Mouse (Mus musculus): ENCODE data around the gene Grin2c. TPM values are rescaled to one million over a fixed set of nuclear protein-coding genes. Genes with fewer than 3 reads are reported as not detected.

Grin2c gene
- polyA plus RNA-seq (2015; fragmentation: Nextera tagmentation; extraction: Ambion mirVana), result 0.57 and 0.72 TPM in 2 replicates

GRCm38 (mm10) chr11:115267061-115267883 lies at the start of gene Grin2c:
Gene Grin2c (minus strand): TSS chr11:115267243.

GRCm38 (mm10) chr11:115306863-115307262 lies 39.8 kb upstream of the Grin2c start, which contains the start of gene Otop2:
Gene Otop2 (plus strand): TSS chr11:115307163.

GRCm38 (mm10) chr11:115297214-115297826 lies 30.3 kb upstream of the Grin2c start, which contains the start of gene Fads6:
Gene Fads6 (minus strand): TSS chr11:115297663.

DNA sequence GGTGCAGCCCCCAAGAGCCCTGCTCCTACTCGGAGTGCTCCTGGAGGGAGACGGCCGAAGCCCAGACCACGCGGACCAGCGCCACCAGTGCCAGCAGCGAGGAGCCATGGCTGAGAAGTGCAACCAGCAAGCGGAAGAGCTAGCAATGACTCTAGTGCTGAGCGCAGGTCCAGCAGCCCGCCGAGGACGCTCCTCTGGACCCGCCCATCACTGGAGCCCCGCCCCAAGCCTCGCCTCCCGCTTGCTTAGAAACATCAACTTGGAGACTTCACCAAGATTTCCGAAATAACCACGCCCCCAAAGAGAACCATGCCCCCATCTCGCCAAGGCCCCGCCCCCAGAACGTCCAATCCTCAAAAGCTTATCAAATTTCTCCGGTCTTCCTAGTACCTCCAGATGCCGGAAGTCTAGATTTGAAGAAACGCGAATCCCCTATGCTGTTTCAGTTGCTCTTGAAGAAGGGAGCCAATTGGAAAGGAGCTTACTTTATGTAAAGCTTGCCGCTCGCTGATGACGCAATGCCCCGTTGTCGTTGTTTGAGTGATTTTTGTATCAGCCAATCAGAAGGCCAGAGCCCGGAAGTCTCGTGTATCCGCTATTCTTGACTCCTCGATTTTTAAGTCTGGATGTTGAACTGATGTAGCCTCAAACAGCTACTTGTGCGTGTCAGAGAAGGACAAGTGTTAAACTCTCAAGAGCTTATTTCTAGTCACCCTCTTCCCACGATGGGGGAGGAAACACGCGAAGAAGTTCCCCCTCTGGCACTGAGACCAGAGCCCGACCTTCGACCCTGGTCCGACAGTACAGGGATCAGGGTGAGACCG lies 9.9 kb upstream of the Grin2c start, which contains the start of gene Fdxr:
Fdxr (minus strand) TSS at position 271 of the 824 bp plus-strand sequence.

Small RNA genes lying within 50 kb of the gene (microRNA-seq; reads per million reads assigned to microRNA genes)
- gene Gm25837, result not detected

Other genes with a start within 250 kb of the Grin2c start
- gene Cd300ld4, start 240.2 kb downstream of the Grin2c start, polyA plus RNA-seq (2015; fragmentation: Nextera tagmentation; extraction: Ambion mirVana), result not detected in 2 replicates
- not detected in 2 replicates for gene Cd300ld5, start 229.5 kb downstream of the Grin2c start, polyA plus RNA-seq (2015; fragmentation: Nextera tagmentation; extraction: Ambion mirVana)
- not detected in 2 replicates for gene Cd300ld3, start 218.8 kb downstream of the Grin2c start, polyA plus RNA-seq (2015; fragmentation: Nextera tagmentation; extraction: Ambion mirVana)
- gene Cd300e, start 205.1 kb downstream of the Grin2c start, polyA plus RNA-seq (2015; fragmentation: Nextera tagmentation; extraction: Ambion mirVana), result 0.09 TPM in 1 of 2 replicates, not detected in the other
- gene Rab37, start 175.8 kb downstream of the Grin2c start, polyA plus RNA-seq (2015; fragmentation: Nextera tagmentation; extraction: Ambion mirVana), result 0.85 and 1.1 TPM in 2 replicates
- gene Cd300lf, start 133.3 kb downstream of the Grin2c start, polyA plus RNA-seq (2015; fragmentation: Nextera tagmentation; extraction: Ambion mirVana), result 0.22 and 0.37 TPM in 2 replicates
- 73.8 and 75.1 TPM in 2 replicates for gene Slc9a3r1, start 103.9 kb downstream of the Grin2c start, polyA plus RNA-seq (2015; fragmentation: Nextera tagmentation; extraction: Ambion mirVana)
- gene Tmem104, start 79.8 kb downstream of the Grin2c start, polyA plus RNA-seq (2015; fragmentation: Nextera tagmentation; extraction: Ambion mirVana), result 12.9 and 13.5 TPM in 2 replicates
- 19.9 and 21.8 TPM in 2 replicates for gene Nat9, start 79.4 kb downstream of the Grin2c start, polyA plus RNA-seq (2015; fragmentation: Nextera tagmentation; extraction: Ambion mirVana)
- gene Fdxr, start 9.8 kb upstream of the Grin2c start, polyA plus RNA-seq (2015; fragmentation: Nextera tagmentation; extraction: Ambion mirVana), result 16.9 and 19.4 TPM in 2 replicates
- gene Fads6, start 30.4 kb upstream of the Grin2c start, polyA plus RNA-seq (2015; fragmentation: Nextera tagmentation; extraction: Ambion mirVana), result 1.9 and 2.4 TPM in 2 replicates
- 0.65 and 0.90 TPM in 2 replicates for gene Otop2, start 39.9 kb upstream of the Grin2c start, polyA plus RNA-seq (2015; fragmentation: Nextera tagmentation; extraction: Ambion mirVana)
- gene Ush1g, start 54.8 kb upstream of the Grin2c start, polyA plus RNA-seq (2015; fragmentation: Nextera tagmentation; extraction: Ambion mirVana), result 0.09 and 0.21 TPM in 2 replicates
- 3.0 TPM in 2 replicates for gene Otop3, start 67.5 kb upstream of the Grin2c start, polyA plus RNA-seq (2015; fragmentation: Nextera tagmentation; extraction: Ambion mirVana)
- gene Hid1, start 100.5 kb upstream of the Grin2c start, polyA plus RNA-seq (2015; fragmentation: Nextera tagmentation; extraction: Ambion mirVana), result 60.9 and 66.1 TPM in 2 replicates
- gene Cdr2l, start 114.7 kb upstream of the Grin2c start, polyA plus RNA-seq (2015; fragmentation: Nextera tagmentation; extraction: Ambion mirVana), result 20.6 and 24.5 TPM in 2 replicates
- gene Mrpl58, start 136.5 kb upstream of the Grin2c start, polyA plus RNA-seq (2015; fragmentation: Nextera tagmentation; extraction: Ambion mirVana), result 190 and 194 TPM in 2 replicates
- 1,130 and 1,223 TPM in 2 replicates for gene Atp5h, start 152.7 kb upstream of the Grin2c start, polyA plus RNA-seq (2015; fragmentation: Nextera tagmentation; extraction: Ambion mirVana)
- 28.8 and 29.5 TPM in 2 replicates for gene Kctd2, start 152.9 kb upstream of the Grin2c start, polyA plus RNA-seq (2015; fragmentation: Nextera tagmentation; extraction: Ambion mirVana)
- 0.23 and 0.27 TPM in 2 replicates for gene Trim80, start 173.3 kb upstream of the Grin2c start, polyA plus RNA-seq (2015; fragmentation: Nextera tagmentation; extraction: Ambion mirVana)
- 0.27 and 0.37 TPM in 2 replicates for gene Slc16a5, start 195.2 kb upstream of the Grin2c start, polyA plus RNA-seq (2015; fragmentation: Nextera tagmentation; extraction: Ambion mirVana)
- gene Armc7, start 208.4 kb upstream of the Grin2c start, polyA plus RNA-seq (2015; fragmentation: Nextera tagmentation; extraction: Ambion mirVana), result 13.8 and 16.8 TPM in 2 replicates
- 147 and 152 TPM in 2 replicates for gene Nt5c, start 224.6 kb upstream of the Grin2c start, polyA plus RNA-seq (2015; fragmentation: Nextera tagmentation; extraction: Ambion mirVana)
- gene Jpt1, start 247.1 kb upstream of the Grin2c start, polyA plus RNA-seq (2015; fragmentation: Nextera tagmentation; extraction: Ambion mirVana), result 695 and 744 TPM in 2 replicates